Mouse (Mus musculus): ENCODE measurements at regions not wholly inside any gene's neighbourhood (a gene's known extent, or its start where the extent isn't known, plus 50 kb on each side); places are given as distances from the start of the nearest gene placed in this dataset.
"Not testable (repeated sequence)": the region's sequence is repeated elsewhere in the genome, so short reads cannot be mapped to it uniquely, and the experiment has no call there.

DNA sequence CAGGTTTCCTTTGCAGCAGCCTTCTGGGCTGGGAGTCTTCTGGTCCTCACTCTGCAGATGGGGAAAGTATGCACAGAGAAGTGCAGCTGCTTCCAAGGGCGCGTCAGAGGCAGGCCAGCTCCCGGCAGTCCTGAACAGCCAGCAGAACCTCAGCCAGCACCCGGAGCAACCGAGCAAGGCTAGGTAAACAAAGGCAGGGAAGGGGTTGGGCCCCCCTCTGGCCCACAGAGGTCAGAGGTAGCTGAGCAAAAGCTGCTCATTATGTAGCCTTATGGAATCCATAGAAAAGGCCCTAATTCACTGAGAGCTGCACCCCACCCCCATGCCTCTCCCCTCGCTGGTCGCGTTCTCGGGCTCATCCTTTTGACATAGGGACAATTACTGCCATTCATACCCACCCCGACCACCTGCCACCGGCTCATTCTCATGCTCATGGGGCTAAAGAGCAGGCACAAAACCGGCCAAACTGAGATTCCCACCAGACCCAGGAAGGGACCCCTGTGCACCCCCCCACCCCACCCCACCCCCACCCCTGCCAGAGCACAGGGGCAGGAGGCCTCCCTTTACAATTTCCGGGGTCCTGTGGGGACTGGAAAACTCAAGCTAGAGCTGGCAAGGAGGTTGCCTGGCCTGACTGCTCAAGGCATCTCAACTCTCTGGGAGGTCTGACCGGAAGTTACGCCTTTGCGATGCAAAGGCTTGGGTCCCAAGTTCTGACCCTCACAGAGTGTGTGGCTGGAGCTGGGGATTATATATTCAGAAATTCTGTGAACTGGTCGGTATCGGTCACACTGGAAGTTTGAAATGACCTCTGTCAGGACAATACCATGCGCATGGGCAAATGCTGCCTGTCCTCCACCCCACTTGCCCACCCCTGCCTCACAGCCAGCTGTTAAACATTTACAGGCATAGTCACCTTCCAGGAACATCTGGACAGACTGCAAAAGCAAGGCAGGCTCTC, 59.0 kb upstream of the Fzd7 start:
- 34% methylated on average over 19 of the region's 19 CpGs for WGBS
- Histone ChIP-seq H3K9me3 (no peaks in the 10 kb centered on the region), H3K4me2 (no peak overlapping the region), H3K4me3 (no peak overlapping the region), H3K27me3 (replicated peaks) (peaks cover 53% of the 10 kb centered on the region), H3K9ac (no peak overlapping the region), H3K27ac (replicated peaks) (no peak overlapping the region), H3K4me1 (0 out of 2 replicates have a peak, but pooled peaks cover 6% of the 10 kb centered on the region), H3K36me3 (no peaks in the 10 kb centered on the region)
- ATAC-seq (ENCODE audit: extremely low read depth, insufficient number of reproducible peaks, low FRiP score, low TSS enrichment): no peak

DNA sequence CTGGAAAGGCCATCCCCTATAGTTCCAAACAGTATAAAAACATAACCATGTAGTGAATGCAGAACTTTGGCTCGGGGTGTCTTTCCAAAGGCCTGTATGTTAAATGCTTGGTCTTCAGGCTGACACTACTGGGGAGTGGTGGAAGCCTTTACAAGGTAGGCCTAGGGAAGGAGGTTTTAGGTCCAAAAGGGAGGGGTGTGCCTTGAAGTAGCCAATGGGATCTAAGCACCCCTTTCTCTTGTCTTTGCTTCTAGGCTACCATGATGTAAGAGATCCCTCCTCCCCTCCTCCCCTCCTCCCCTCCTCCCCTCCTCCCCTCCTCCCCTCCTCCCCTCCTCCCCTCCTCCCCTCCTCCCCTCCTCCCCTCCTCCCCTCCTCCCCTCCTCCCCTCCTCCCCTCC, 56.5 kb upstream of the Fzd7 start:
- H3K27me3 ChIP-seq (replicated peaks): peaks cover 41% of the 10 kb centered on the region
- 78% methylated on average over 1 of the region's 1 CpGs for WGBS
- not testable (repeated sequence) for H3K27ac ChIP-seq (replicated peaks); H3K4me2 ChIP-seq; H3K4me1 ChIP-seq; H3K9ac ChIP-seq; H3K9me3 ChIP-seq; H3K4me3 ChIP-seq; H3K36me3 ChIP-seq; ATAC-seq (ENCODE audit: extremely low read depth, insufficient number of reproducible peaks, low FRiP score, low TSS enrichment)

DNA sequence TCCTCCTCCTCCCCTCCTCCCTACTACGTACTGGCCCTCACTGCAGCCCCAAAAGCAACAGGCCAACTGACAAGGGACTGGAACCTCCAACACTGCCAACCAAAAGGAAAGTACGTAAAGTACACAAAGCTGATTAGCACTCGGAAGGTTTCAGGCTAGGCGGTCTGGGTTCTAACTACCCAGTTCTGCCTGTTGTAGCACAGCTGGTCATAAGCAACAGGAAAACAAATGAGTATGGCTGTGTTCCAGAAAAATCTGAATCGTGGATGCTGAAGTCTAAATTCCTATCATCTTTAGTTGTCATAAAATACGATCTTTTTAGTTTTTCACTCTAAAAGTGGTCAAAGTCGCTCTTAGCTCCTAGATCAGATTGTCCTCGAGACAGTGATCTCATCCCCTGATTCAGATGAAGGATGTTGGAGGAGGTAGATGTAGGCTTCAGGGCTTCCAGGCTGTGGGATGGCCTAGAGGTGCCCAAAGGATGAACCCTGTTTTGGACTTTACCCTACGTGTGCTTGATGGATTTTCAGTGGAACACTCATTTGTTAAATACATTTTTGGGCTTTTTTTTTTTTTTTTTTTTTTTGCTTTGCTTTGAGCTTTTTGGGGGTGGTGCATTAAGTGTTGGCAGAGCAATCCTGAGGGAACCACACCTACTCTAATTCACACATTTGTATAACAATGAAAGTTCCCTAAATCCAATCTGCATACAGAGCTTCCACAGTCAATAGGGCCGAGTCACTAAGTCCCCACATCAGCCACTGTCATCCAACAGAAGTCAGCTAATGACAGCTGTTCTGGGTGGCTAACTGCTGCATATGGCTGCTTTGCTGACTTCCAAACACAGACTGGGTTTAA, 55.6 kb upstream of the Fzd7 start:
- no peak overlapping the region for H3K27ac ChIP-seq (replicated peaks)
- ATAC-seq (ENCODE audit: extremely low read depth, insufficient number of reproducible peaks, low FRiP score, low TSS enrichment): no peak
- 0 out of 2 replicates have a peak, but pooled peaks cover 6% of the 10 kb centered on the region for H3K4me1 ChIP-seq
- no peaks in the 10 kb centered on the region for H3K36me3 ChIP-seq
- peaks cover 35% of the 10 kb centered on the region for H3K27me3 ChIP-seq (replicated peaks)
- no peak overlapping the region for H3K9ac ChIP-seq
- H3K4me2 ChIP-seq: no peak overlapping the region
- no peaks in the 10 kb centered on the region for H3K9me3 ChIP-seq
- 57% methylated on average over 9 of the region's 10 CpGs for whole genome bisulfite sequencing
- H3K4me3 ChIP-seq: no peak overlapping the region

DNA sequence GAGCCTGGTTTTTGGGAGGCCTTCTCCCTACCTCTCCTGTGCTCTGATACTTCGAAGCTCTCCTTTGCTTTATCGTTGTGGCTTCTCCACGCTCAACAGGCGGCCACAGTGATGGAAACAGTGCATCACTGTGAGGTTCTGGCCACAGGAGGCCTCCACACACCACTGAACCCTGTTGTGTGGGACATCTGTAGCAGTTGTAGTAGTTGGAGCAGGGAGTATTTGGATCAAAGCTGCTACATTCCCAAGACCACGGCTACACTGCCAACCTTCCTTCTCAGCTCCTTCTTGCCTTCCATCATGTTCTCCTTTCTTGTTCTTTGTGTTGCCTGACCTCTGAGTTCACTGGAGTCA, 55.0 kb upstream of the Fzd7 start:
- Histone ChIP-seq H3K36me3 (no peaks in the 10 kb centered on the region), H3K4me1 (0 out of 2 replicates have a peak, but pooled peaks cover 6% of the 10 kb centered on the region), H3K4me2 (no peak overlapping the region), H3K9ac (no peak overlapping the region), H3K27me3 (replicated peaks) (peaks cover 31% of the 10 kb centered on the region), H3K4me3 (no peak overlapping the region), H3K9me3 (no peaks in the 10 kb centered on the region), H3K27ac (replicated peaks) (no peak overlapping the region)
- WGBS: 45% methylated on average over 5 of the region's 5 CpGs
- ATAC-seq (ENCODE audit: extremely low read depth, insufficient number of reproducible peaks, low FRiP score, low TSS enrichment): no peak

DNA sequence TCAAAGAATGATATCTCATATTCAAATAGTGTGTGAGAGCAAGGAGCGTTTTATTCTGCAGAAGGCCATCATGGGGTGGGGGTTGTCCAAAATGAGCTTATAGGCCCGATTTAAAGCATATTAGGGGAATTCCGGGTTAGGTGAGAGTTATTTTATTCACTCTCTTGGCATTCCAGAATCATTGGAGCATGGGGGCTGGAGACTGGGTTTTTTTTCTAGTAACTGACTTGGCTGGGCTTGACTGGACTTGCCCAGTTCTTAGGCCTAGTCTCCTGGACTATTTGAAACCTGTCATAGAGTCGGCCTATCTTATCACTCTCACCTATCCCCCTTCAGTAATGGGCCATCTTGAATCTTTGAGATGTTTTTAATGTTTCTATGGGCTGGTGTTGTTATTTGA, 52.9 kb upstream of the Fzd7 start:
- WGBS: 66% methylated on average over 4 of the region's 4 CpGs
- Histone ChIP-seq H3K36me3 (no peaks in the 10 kb centered on the region), H3K4me1 (no peaks in the 10 kb centered on the region), H3K27me3 (replicated peaks) (peaks cover 12% of the 10 kb centered on the region), H3K9ac (no peak overlapping the region), H3K4me3 (no peak overlapping the region), H3K9me3 (no peaks in the 10 kb centered on the region), H3K4me2 (no peak overlapping the region), H3K27ac (replicated peaks) (no peak overlapping the region)
- no peak for ATAC-seq (ENCODE audit: extremely low read depth, insufficient number of reproducible peaks, low FRiP score, low TSS enrichment)

DNA sequence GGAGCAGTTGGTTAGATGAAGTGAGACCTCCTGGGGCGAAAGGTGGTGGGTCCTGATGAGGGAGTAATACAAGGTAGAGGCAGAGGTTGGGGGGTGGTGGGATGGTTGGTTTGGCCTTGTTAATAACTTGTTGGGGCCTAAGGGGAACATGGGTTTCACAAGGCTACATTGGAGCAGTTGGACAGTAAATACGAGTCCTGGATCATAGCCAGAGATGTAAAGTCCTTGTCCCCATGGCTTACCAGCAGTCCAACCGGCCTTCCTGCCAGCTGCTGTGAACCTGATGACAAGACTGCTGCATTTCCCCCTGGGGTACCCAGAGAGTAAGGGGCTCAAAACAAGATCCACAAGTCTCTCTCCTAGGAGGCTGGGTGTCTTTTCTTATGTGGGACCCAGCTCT, 52.0 kb upstream of the Fzd7 start:
- no peaks in the 10 kb centered on the region for H3K36me3 ChIP-seq
- H3K9me3 ChIP-seq: no peaks in the 10 kb centered on the region
- no peak overlapping the region for H3K9ac ChIP-seq
- H3K27me3 ChIP-seq (replicated peaks): 0 out of 2 replicates have a peak, but pooled peaks cover 4% of the 10 kb centered on the region
- H3K4me3 ChIP-seq: no peak overlapping the region
- no peak for ATAC-seq (ENCODE audit: extremely low read depth, insufficient number of reproducible peaks, low FRiP score, low TSS enrichment)
- no peaks in the 10 kb centered on the region for H3K4me1 ChIP-seq
- 56% methylated on average over 3 of the region's 3 CpGs for WGBS
- H3K27ac ChIP-seq (replicated peaks): no peak overlapping the region
- no peak overlapping the region for H3K4me2 ChIP-seq

DNA sequence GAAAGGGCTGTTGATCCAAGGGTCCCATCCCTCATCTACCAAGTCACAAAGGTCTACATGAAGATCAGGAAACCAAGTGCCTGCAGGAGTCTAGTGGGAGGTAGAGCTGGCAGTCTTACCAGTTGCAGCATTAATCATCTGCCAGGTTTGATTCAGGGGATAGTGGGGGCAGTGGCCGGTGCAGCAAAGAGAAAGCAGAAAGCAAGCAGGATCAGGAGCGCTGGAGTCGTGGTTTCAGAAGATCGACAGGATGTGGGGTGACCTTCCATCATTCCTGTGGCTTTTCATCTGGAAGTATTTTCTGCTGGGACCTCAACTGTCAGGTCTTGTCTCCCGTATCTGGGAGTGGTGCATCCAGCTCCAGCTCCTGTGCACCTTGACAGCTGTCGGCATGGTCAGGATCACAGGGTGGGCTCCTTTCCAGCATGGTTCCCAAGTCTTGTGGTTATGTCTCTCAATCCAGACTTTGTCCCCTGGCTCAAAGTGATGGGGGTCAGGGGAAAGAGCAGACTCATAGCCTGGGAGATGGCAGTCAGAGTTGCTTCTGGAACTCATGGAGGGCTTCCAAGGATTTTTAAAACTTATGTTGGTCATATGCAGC, 51.2 kb upstream of the Fzd7 start:
- WGBS: 80% methylated on average over 6 of the region's 6 CpGs
- Histone ChIP-seq H3K4me2 (no peak overlapping the region), H3K4me1 (no peaks in the 10 kb centered on the region), H3K9me3 (no peaks in the 10 kb centered on the region), H3K9ac (no peak overlapping the region), H3K4me3 (no peak overlapping the region), H3K27me3 (replicated peaks) (peaks cover 9% of the 10 kb centered on the region; the same call in 1 of the 2 replicates), H3K27ac (replicated peaks) (no peak overlapping the region), H3K36me3 (no peaks in the 10 kb centered on the region)
- no peak for ATAC-seq (ENCODE audit: extremely low read depth, insufficient number of reproducible peaks, low FRiP score, low TSS enrichment)

Data from heart, embryonic 13.5 days (tissue).